Mouse (Mus musculus) lung, adult 2 months (tissue): ENCODE measurements at regions not wholly inside any gene's neighbourhood (a gene's known extent, or its start where the extent isn't known, plus 50 kb on each side); places are given as distances from the start of the nearest gene placed in this dataset.

ENCODE experiments used
- CTCF ChIP-seq: fragments of 200-500 bp; IDR thresholded peaks from 2 replicates; pipeline ENCODE4 v1.5.1; 2011; ENCODE audit warnings: mild to moderate bottlenecking, low read length, control low read depth; ENCODE audit not compliant: insufficient read depth
- POLR2A ChIP-seq: fragments of 200-500 bp; IDR thresholded peaks from 2 replicates; pipeline ENCODE4 v1.6.1; 2011; ENCODE audit warnings: low read depth, mild to moderate bottlenecking, control low read depth, low read length, borderline replicate concordance; ENCODE audit errors: extremely low read depth

GRCm38 (mm10) chr17:45905596-45905995 lies 126.6 kb downstream of the Vegfa start:
- TF ChIP-seq POLR2A (no peak), CTCF (no peak)
